Mouse (Mus musculus) cerebellum, adult 2 months (tissue): ENCODE data around the gene Slc23a4.

ENCODE experiments used
- CTCF ChIP-seq: fragments of 200-500 bp; IDR thresholded peaks from 2 replicates; pipeline ENCODE4 v1.5.1; 2011; ENCODE audit warnings: low read depth, mild to moderate bottlenecking, control low read depth, low read length, moderate library complexity, borderline replicate concordance; ENCODE audit not compliant: insufficient read depth
- POLR2A ChIP-seq: fragments of 200-500 bp; IDR thresholded peaks from 2 replicates; pipeline ENCODE4 v1.6.1; 2011; ENCODE audit warnings: low read length, control low read depth, borderline replicate concordance; ENCODE audit not compliant: insufficient read depth

- TF ChIP-seq CTCF (no peak), POLR2A (no peak)
Measured at GRCm38 (mm10) chr6:34939451-34939850, 48.8 kb downstream of the Slc23a4 start.
